Mouse (Mus musculus) cerebellum, adult 2 months (tissue): ENCODE data around the gene Aurka.

Experiments used
- CTCF ChIP-seq: fragments of 200-500 bp; IDR thresholded peaks from 2 replicates; pipeline ENCODE4 v1.5.1; 2011; ENCODE audit warnings: low read depth, mild to moderate bottlenecking, control low read depth, low read length, moderate library complexity, borderline replicate concordance; ENCODE audit not compliant: insufficient read depth
- POLR2A ChIP-seq: fragments of 200-500 bp; IDR thresholded peaks from 2 replicates; pipeline ENCODE4 v1.6.1; 2011; ENCODE audit warnings: low read length, control low read depth, borderline replicate concordance; ENCODE audit not compliant: insufficient read depth

GRCm38 (mm10) chr2:172353218-172353617 is 17.1 kb downstream of the Aurka start:
- no peak for TF ChIP-seq POLR2A
- no peak for TF ChIP-seq CTCF
